Mouse (Mus musculus) megakaryocyte, embryonic 14.5 days (primary cell): Measurements from ENCODE around the gene Olfr568. TPM values are rescaled to one million over a fixed set of nuclear protein-coding genes. Genes with fewer than 3 reads are reported as not detected.

Experiments
- H3K27me3 ChIP-seq: replicated peaks from 2 replicates; pipeline ENCODE3; 2012; ENCODE audit warnings: inconsistent platforms
- H3K36me3 ChIP-seq: replicated peaks from 2 replicates; pipeline ENCODE3; 2012; ENCODE audit warnings: low read length, inconsistent platforms, mixed read lengths
- H3K4me1 ChIP-seq: 2 replicates; pipeline ENCODE4 v1.6.1; 2012; ENCODE audit warnings: inconsistent platforms
- H3K4me3 ChIP-seq: replicated peaks from 2 replicates; pipeline ENCODE3; 2012; ENCODE audit warnings: moderate library complexity, mild to moderate bottlenecking, inconsistent platforms
- H3K9me3 ChIP-seq: 2 replicates; pipeline ENCODE4 v1.6.1; 2012; ENCODE audit warnings: inconsistent platforms
- FLI1 ChIP-seq: IDR thresholded peaks from 2 replicates; pipeline ENCODE4 v1.6.1; 2012; ENCODE audit warnings: low read length, inconsistent platforms, mixed read lengths
- GATA1 ChIP-seq: IDR thresholded peaks from 3 replicates; pipeline ENCODE4 v1.6.1; 2012; ENCODE audit warnings: mixed read lengths, low read length, inconsistent platforms, borderline replicate concordance
- polyA plus RNA-seq: library from polyadenylated mRNA; stranded (reverse); fragments of >175 nt; gene quantifications from 2 replicates; pipeline ENCODE4 v1.2.3, GENCODE M21; 2012; ENCODE audit warnings: low replicate concordance; ENCODE audit not compliant: insufficient read depth

The Olfr568 gene
- polyA plus RNA-seq = not detected in 2 replicates

GRCm38 (mm10) chr7:102876822-102877221 is at the start of gene Olfr568:
Olfr568 (plus strand) TSS chr7:102877122.
- TF ChIP-seq GATA1 (no peak), FLI1 (no peak)
- Histone ChIP-seq H3K36me3 (no peaks in the 10 kb centered on the region), H3K4me1 (no peaks in the 10 kb centered on the region), H3K4me3 (no peak within 1 kb of the TSS), H3K9me3 (peaks cover 6% of the 10 kb centered on the region), H3K27me3 (no peaks in the 10 kb centered on the region)

- no peaks in the 10 kb centered on the region for H3K9me3 ChIP-seq
- H3K4me1 ChIP-seq = no peaks in the 10 kb centered on the region
Measured at GRCm38 (mm10) chr7:102855807-102856206, 21.1 kb upstream of the Olfr568 start.

DNA sequence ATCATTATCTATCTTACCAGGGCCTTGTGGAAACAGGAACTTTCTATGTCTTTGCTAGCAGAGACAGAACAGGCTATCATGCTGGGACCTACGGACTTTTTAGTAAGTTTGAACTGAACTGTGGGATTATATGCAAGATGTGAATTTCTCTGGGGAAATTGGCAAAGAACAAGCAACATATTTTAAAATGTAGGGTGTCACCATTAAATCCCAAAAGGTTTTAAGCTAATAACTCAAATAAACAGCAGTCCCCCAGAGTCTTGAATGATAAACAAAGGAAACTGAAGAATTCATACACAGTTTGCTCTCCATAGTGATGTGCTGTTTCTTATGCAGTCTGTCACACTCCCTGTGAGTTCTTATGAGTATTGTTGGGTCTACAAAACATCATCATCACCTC is 18.3 kb upstream of the Olfr568 start, which contains the start of gene Olfr566:
Gene Olfr566 (minus strand): TSS at position 101 of the 400 bp plus-strand sequence.
- Histone ChIP-seq H3K9me3 (no peaks in the 10 kb centered on the region), H3K4me1 (no peaks in the 10 kb centered on the region), H3K4me3 (no peak within 1 kb of the TSS), H3K36me3 (no peaks in the 10 kb centered on the region), H3K27me3 (no peaks in the 10 kb centered on the region)
- TF ChIP-seq GATA1 = no peak
- TF ChIP-seq FLI1 = no peak

More at GRCm38 (mm10) chr7:102855807-102856206, 21.1 kb upstream of the Olfr568 start:
- Histone ChIP-seq H3K4me3 (no peak overlapping the region), H3K36me3 (no peaks in the 10 kb centered on the region), H3K27me3 (no peaks in the 10 kb centered on the region)
- TF ChIP-seq FLI1 (no peak), GATA1 (no peak)

DNA sequence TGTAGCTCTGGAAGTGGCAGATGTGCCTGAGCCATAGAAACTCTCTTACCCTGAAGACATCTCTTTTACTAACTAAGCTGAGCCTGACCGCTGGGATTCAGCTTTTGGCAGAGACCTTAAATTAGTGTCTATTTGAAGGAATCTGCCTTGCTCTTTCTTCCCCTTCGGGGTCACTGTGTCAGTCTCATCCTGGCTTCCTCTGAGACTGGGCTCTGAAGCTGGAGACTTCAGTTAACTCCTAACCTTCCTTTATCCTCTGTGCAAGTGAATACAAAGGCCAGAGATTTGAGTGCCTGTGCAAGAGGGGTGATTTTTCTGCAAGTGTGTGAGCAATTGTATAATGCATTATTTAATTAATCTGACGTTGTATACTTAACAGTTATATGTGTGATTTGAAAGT is 13.9 kb downstream of the Olfr568 start, which contains the start of gene Olfr569:
Gene Olfr569 (minus strand): TSS at position 101 of the 400 bp plus-strand sequence.
- no peaks in the 10 kb centered on the region for H3K9me3 ChIP-seq
- H3K36me3 ChIP-seq = no peaks in the 10 kb centered on the region
- H3K27me3 ChIP-seq = no peaks in the 10 kb centered on the region
- no peaks in the 10 kb centered on the region for H3K4me1 ChIP-seq
- TF ChIP-seq GATA1 (no peak), FLI1 (no peak)
- H3K4me3 ChIP-seq = no peak within 1 kb of the TSS

DNA sequence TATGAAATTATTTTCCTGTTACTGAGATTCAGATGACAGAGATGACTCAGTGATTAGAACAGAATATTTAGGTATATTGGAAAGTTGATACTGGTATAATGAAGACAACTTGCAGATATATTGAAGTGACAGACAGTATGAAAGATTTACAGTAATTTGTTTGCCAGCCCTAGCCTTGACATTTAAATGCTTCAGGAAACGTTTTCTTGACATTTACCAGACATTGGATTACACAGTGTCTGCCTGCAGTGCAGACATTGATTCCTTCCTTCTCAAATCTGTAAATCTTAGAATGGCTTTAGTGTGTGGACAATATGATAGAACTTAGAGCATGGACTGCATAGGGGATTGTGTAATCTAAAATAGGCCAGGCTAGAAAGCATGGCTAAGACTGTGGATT is 38.3 kb downstream of the Olfr568 start:
- TF ChIP-seq FLI1 (no peak), GATA1 (no peak)
- no peaks in the 10 kb centered on the region for H3K27me3 ChIP-seq
- H3K36me3 ChIP-seq = no peaks in the 10 kb centered on the region
- H3K4me3 ChIP-seq = no peak overlapping the region
- no peaks in the 10 kb centered on the region for H3K9me3 ChIP-seq
- H3K4me1 ChIP-seq = no peaks in the 10 kb centered on the region

GRCm38 (mm10) chr7:102916405-102916804 is 39.5 kb downstream of the Olfr568 start:
- Histone ChIP-seq H3K4me3 (no peak overlapping the region), H3K4me1 (no peaks in the 10 kb centered on the region), H3K36me3 (no peaks in the 10 kb centered on the region), H3K27me3 (no peaks in the 10 kb centered on the region), H3K9me3 (no peaks in the 10 kb centered on the region)
- no peak for TF ChIP-seq GATA1
- TF ChIP-seq FLI1 = no peak

DNA sequence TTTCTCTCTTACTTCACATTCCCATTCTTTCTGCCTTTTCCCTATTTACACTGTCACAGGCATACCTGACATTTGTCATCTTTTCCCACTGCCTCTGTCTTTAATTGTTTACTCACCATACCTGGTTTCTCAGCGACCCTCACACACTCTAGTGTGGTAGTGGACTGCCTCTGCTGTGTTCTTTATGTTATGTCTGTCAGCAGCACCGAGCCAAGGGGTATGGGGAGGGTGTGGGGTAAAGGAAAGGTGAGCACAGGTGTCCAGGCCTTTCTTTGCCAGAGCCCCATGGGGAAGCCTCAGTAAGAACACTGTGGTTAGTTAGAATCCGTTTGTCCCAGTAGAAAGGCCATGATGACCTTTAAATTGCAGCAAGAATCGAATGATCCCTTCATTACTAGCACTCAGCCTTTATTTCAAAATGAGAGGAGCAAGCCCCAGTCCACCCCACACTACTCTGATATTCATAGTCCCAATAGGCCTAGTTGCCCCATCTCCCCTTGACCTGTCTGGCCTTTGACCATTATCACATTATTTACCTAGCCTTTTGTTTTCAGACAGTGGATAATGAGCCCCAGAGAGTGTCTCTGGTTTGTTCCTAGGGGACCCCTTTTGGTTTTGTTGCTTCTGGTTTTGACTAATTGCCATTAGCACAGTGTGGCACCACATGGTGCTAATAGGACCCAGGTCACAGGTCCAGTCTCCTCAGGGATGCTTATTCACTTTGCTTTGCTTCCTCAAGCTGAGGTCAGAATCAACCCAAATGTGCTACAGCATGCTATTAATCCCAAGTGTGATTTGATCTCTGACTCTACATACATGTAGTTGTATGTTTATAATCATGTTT is 40.3 kb downstream of the Olfr568 start, which contains the start of gene Olfr571:
Gene Olfr571 (minus strand): TSS at position 505 of the 844 bp plus-strand sequence.
- Histone ChIP-seq H3K9me3 (no peaks in the 10 kb centered on the region), H3K4me1 (no peaks in the 10 kb centered on the region), H3K27me3 (no peaks in the 10 kb centered on the region), H3K36me3 (no peaks in the 10 kb centered on the region), H3K4me3 (no peak within 1 kb of the TSS)
- TF ChIP-seq GATA1 = no peak
- no peak for TF ChIP-seq FLI1

DNA sequence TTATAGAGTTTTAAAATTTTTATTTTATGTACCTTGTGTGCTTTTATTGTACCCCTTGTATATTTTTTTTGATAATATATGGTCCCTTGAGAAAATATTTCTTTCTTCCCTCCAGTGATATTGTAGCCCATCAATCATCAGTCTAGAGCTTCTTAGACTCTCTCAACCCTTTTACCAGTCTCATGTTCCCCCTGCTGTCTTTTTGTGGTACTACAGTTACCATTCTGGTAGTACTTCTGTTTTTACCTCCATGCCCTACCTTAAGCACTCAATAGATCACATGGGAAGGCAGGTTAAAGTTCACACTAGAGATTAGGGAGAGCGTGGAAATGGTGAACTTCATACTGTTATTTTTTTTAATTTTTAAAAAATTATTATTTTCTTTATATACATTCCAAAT is 42.7 kb downstream of the Olfr568 start:
- Histone ChIP-seq H3K27me3 (no peaks in the 10 kb centered on the region), H3K4me1 (no peaks in the 10 kb centered on the region), H3K9me3 (no peaks in the 10 kb centered on the region), H3K4me3 (no peak overlapping the region), H3K36me3 (no peaks in the 10 kb centered on the region)
- TF ChIP-seq FLI1 (no peak), GATA1 (no peak)

DNA sequence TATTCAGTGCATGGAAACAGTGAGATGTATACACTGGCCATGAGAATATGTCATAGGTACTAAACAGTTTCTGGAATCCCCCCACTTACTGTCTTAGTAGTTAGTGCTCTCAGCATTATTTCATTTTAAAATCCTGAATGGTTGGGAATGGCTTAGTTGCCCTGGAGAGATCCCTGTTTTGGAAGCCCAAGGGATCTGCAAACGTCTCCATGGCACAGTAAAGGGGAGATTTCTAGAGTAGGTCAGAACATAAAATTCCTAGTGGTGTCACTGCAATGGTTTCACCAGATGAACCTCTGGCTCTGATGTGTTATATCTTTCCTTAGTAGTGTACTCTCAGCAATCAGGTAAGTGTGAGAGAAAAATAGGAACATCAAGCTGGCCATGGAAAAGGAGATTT is 47.2 kb downstream of the Olfr568 start, which contains the start of gene Olfr572:
Gene Olfr572 (plus strand): TSS at position 301 of the 400 bp plus-strand sequence.
- H3K9me3 ChIP-seq = no peaks in the 10 kb centered on the region
- no peak within 1 kb of the TSS for H3K4me3 ChIP-seq
- no peaks in the 10 kb centered on the region for H3K4me1 ChIP-seq
- no peaks in the 10 kb centered on the region for H3K27me3 ChIP-seq
- H3K36me3 ChIP-seq = no peaks in the 10 kb centered on the region
- TF ChIP-seq FLI1 (no peak), GATA1 (no peak)

DNA sequence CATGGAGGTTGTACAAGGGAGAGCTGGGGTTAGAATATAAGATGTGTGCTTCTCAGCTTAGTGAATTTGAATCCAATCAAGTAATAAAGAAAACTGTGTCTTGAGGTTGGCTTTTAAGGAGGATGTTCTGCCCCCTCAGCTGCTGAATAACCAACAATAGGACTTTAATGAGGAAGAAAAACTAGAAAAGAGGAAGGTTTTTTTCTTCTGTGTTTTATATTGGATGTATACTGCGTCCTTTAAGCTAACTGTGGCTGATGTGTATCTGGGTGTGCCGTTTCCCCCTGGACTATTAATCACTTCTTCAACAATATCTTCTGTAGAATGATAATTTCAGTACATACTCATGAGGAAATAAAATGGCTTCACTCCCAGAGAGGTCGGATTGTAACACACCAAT is 50.2 kb downstream of the Olfr568 start:
- Histone ChIP-seq H3K27me3 (no peaks in the 10 kb centered on the region), H3K4me3 (no peak overlapping the region), H3K9me3 (no peaks in the 10 kb centered on the region), H3K36me3 (no peaks in the 10 kb centered on the region), H3K4me1 (no peaks in the 10 kb centered on the region)
- TF ChIP-seq FLI1 = no peak
- no peak for TF ChIP-seq GATA1

Other genes starting within 250 kb of the Olfr568 start
- not detected in 2 replicates for gene Olfr554, start 238.7 kb upstream of the Olfr568 start, polyA plus RNA-seq
- not detected in 2 replicates for gene Olfr555, start 218.3 kb upstream of the Olfr568 start, polyA plus RNA-seq
- gene Olfr556, start 212.2 kb upstream of the Olfr568 start, polyA plus RNA-seq = not detected in 2 replicates
- 0.73 and 1.0 TPM in 2 replicates for gene Trim68, start 189.8 kb upstream of the Olfr568 start, polyA plus RNA-seq
- gene Olfr557, start 181.2 kb upstream of the Olfr568 start, polyA plus RNA-seq = not detected in 2 replicates
- gene Olfr558, start 174.9 kb upstream of the Olfr568 start, polyA plus RNA-seq = not detected in 2 replicates
- not detected in 2 replicates for gene Olfr33, start 158.1 kb upstream of the Olfr568 start, polyA plus RNA-seq
- not detected in 2 replicates for gene Olfr559, start 149.6 kb upstream of the Olfr568 start, polyA plus RNA-seq
- 0.17 TPM in 1 of 2 replicates, not detected in the other for gene Olfr560, start 117.8 kb upstream of the Olfr568 start, polyA plus RNA-seq
- gene Olfr78, start 117.7 kb upstream of the Olfr568 start, polyA plus RNA-seq = not detected in 2 replicates
- not detected in 2 replicates for gene Olfr561, start 105.9 kb upstream of the Olfr568 start, polyA plus RNA-seq
- not detected in 2 replicates for gene Olfr564, start 73.6 kb upstream of the Olfr568 start, polyA plus RNA-seq
- not detected in 2 replicates for gene Olfr566, start 18.4 kb upstream of the Olfr568 start, polyA plus RNA-seq
- not detected in 2 replicates for gene Olfr569, start 13.8 kb downstream of the Olfr568 start, polyA plus RNA-seq
- not detected in 2 replicates for gene Olfr570, start 17.5 kb downstream of the Olfr568 start, polyA plus RNA-seq
- not detected in 2 replicates for gene Olfr571, start 40.4 kb downstream of the Olfr568 start, polyA plus RNA-seq
- gene Olfr572, start 47.3 kb downstream of the Olfr568 start, polyA plus RNA-seq = not detected in 2 replicates
- gene Olfr573-ps1, start 65.5 kb downstream of the Olfr568 start, polyA plus RNA-seq = not detected in 2 replicates
- not detected in 2 replicates for gene Olfr574, start 71.3 kb downstream of the Olfr568 start, polyA plus RNA-seq
- not detected in 2 replicates for gene Olfr575, start 81.7 kb downstream of the Olfr568 start, polyA plus RNA-seq
- not detected in 2 replicates for gene Olfr576, start 85.5 kb downstream of the Olfr568 start, polyA plus RNA-seq
- gene Olfr577, start 98.8 kb downstream of the Olfr568 start, polyA plus RNA-seq = not detected in 2 replicates
- not detected in 2 replicates for gene Olfr578, start 112.2 kb downstream of the Olfr568 start, polyA plus RNA-seq
- not detected in 2 replicates for gene Olfr582, start 160.9 kb downstream of the Olfr568 start, polyA plus RNA-seq
- not detected in 2 replicates for gene Olfr583, start 174.2 kb downstream of the Olfr568 start, polyA plus RNA-seq
- gene Olfr584, start 204.8 kb downstream of the Olfr568 start, polyA plus RNA-seq = not detected in 2 replicates
- not detected in 2 replicates for gene Olfr585, start 220.6 kb downstream of the Olfr568 start, polyA plus RNA-seq
- not detected in 2 replicates for gene Olfr586, start 248.5 kb downstream of the Olfr568 start, polyA plus RNA-seq